Mouse (Mus musculus) neural tube, embryonic 15.5 days (tissue): ENCODE data around the gene Stxbp3. TPM values are rescaled to one million over a fixed set of nuclear protein-coding genes. Genes with fewer than 3 reads are reported as not detected.
"Not testable (repeated sequence)": the region's sequence is repeated elsewhere in the genome, so short reads cannot be mapped to it uniquely, and the experiment has no call there.

Experiments
- ATAC-seq: fragments of 200-750 bp; cut with Nextera tagmentation; 2 replicates; pipeline ENCODE4 v1.8.0; 2017; ENCODE audit warnings: mild to moderate bottlenecking, moderate TSS enrichment, moderate library complexity; ENCODE audit not compliant: low FRiP score
- H3K27ac ChIP-seq: fragments of 300-500 bp; sonication (generic); replicated peaks from 2 replicates; pipeline ENCODE4 v1.5.1; 2015; ENCODE audit warnings: mild to moderate bottlenecking, inconsistent platforms
- H3K27me3 ChIP-seq: fragments of 300-500 bp; sonication (generic); replicated peaks from 2 replicates; pipeline ENCODE4 v1.6.1; 2015; ENCODE audit warnings: inconsistent platforms
- H3K36me3 ChIP-seq: fragments of 300-500 bp; sonication (generic); 2 replicates; pipeline ENCODE4 v1.6.1; 2015; ENCODE audit warnings: inconsistent platforms
- H3K4me1 ChIP-seq: fragments of 300-500 bp; sonication (generic); 2 replicates; pipeline ENCODE4 v1.6.1; 2015; ENCODE audit warnings: inconsistent platforms
- H3K4me2 ChIP-seq: fragments of 300-500 bp; sonication (generic); 2 replicates; pipeline ENCODE4 v1.6.1; 2015; ENCODE audit warnings: inconsistent platforms, mild to moderate bottlenecking, moderate library complexity
- H3K4me3 ChIP-seq: fragments of 300-500 bp; sonication (generic); replicated peaks from 2 replicates; pipeline ENCODE4 v1.5.1; 2015; ENCODE audit warnings: mild to moderate bottlenecking, inconsistent platforms
- H3K9ac ChIP-seq: fragments of 300-500 bp; sonication (generic); replicated peaks from 2 replicates; pipeline ENCODE4 v1.6.1; 2015; ENCODE audit warnings: mild to moderate bottlenecking, inconsistent platforms
- H3K9me3 ChIP-seq: fragments of 300-500 bp; sonication (generic); replicated peaks from 2 replicates; pipeline ENCODE4 v1.6.1; 2016; ENCODE audit warnings: inconsistent platforms
- WGBS: fragments of 180-500 bp; shearing (Covaris S2); methylation state at CpG from one replicate; pipeline ENCODE4 v1.1.7; 2015; ENCODE audit warnings: mixed read lengths; 5-methylcytosine and 5-hydroxymethylcytosine counted together
- polyA plus RNA-seq: library from polyadenylated mRNA; unstranded; fragments of >200 nt; fragmentation: Nextera tagmentation; extraction: Ambion mirVana; gene quantifications from 2 replicates; pipeline ENCODE4 v1.2.1, GENCODE M21; 2015

Gene Stxbp3
- polyA plus RNA-seq, 1 experiment from 2014 or later = 14.0 TPM

DNA sequence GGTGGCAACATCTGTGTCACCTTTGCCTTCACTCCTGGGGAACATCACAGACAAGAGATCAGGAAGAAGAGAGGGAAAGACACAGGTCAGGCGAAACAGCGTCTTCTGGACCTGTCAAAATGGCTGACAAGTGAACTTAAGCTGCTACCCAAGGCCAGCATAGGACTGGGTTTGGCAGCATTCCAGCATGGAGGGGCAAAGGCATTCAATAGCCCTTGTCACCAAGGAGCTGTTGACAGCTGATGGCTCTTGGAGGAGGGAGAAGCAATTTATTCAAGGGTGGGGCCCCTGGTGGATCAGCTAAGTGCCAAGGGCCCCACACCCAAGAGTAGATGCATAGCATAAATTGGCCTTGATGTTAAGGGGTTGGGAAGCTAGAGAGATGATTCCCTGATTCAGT, 38.8 kb upstream of the Stxbp3 start:
- H3K4me3 ChIP-seq = no peak overlapping the region
- 88% methylated on average over 2 of the region's 2 CpGs for WGBS
- no peaks in the 10 kb centered on the region for H3K9me3 ChIP-seq
- no peaks in the 10 kb centered on the region for H3K36me3 ChIP-seq
- H3K27ac ChIP-seq = no peak overlapping the region
- H3K9ac ChIP-seq = no peak overlapping the region
- no peak for ATAC-seq
- peaks cover 16% of the 10 kb centered on the region for H3K4me1 ChIP-seq
- no peaks in the 10 kb centered on the region for H3K27me3 ChIP-seq
- H3K4me2 ChIP-seq = no peak overlapping the region

DNA sequence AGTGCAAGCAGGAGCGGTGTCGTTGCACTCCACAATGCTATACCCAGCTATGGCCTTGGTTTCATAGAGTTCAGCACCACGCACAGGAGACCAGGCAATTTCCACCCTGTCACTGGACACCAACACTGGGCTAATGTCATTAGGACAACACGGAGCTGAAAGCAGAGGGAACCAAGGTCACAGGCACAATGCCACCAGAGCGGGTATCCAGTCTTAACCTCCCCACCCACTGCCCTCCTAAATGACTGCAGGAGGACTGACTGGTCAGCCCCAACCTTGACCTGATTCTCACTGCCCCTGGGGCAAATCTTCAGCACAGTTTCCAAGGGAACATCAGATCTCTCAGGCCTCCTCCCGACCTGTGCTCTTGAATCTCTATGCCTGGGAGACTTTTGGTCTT, 30.3 kb upstream of the Stxbp3 start:
- Histone ChIP-seq H3K36me3 (no peaks in the 10 kb centered on the region), H3K9me3 (no peaks in the 10 kb centered on the region), H3K4me2 (no peak overlapping the region), H3K27ac (no peak overlapping the region), H3K27me3 (no peaks in the 10 kb centered on the region), H3K9ac (no peak overlapping the region), H3K4me3 (no peak overlapping the region), H3K4me1 (no peaks in the 10 kb centered on the region)
- ATAC-seq = no peak
- WGBS = 85% methylated on average over 6 of the region's 6 CpGs

- no peak for ATAC-seq
- WGBS = 91% methylated on average over 3 of the region's 3 CpGs
- Histone ChIP-seq H3K4me1 (no peaks in the 10 kb centered on the region), H3K27me3 (no peaks in the 10 kb centered on the region), H3K4me3 (no peak overlapping the region), H3K27ac (no peak overlapping the region), H3K4me2 (no peak overlapping the region), H3K9me3 (no peaks in the 10 kb centered on the region), H3K9ac (no peak overlapping the region), H3K36me3 (no peaks in the 10 kb centered on the region)
Measured at GRCm38 (mm10) chr3:108867449-108867848, 27.1 kb upstream of the Stxbp3 start.

GRCm38 (mm10) chr3:108865676-108866075, 25.4 kb upstream of the Stxbp3 start:
- Histone ChIP-seq H3K9ac (no peak overlapping the region), H3K27ac (no peak overlapping the region), H3K27me3 (no peaks in the 10 kb centered on the region), H3K4me2 (no peak overlapping the region), H3K9me3 (no peaks in the 10 kb centered on the region), H3K4me1 (no peaks in the 10 kb centered on the region), H3K4me3 (no peak overlapping the region), H3K36me3 (no peaks in the 10 kb centered on the region)
- ATAC-seq = no peak
- 88% methylated on average over 3 of the region's 3 CpGs for WGBS

DNA sequence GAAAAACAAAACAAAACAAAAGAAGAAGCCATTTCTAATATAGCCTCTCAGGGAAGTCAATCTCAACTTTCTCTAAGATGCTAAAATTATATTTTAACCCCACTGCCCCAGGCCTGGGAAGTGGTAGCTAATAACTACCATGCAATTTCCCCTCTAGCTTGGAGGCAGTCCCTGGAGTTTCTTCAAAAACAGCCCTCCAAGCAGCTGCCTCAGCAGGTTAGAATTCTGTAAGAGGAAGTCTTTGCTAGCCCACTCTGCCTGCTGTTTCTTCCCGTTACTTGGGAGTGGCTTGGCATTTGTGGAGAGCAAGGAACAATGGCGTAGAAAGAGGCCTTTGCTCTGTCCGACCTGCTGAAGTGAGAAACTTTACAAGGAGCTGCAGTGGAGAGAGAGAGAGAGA, 24.8 kb upstream of the Stxbp3 start:
- no peaks in the 10 kb centered on the region for H3K36me3 ChIP-seq
- H3K9me3 ChIP-seq = no peaks in the 10 kb centered on the region
- H3K27me3 ChIP-seq = no peaks in the 10 kb centered on the region
- H3K9ac ChIP-seq = no peak overlapping the region
- 47% methylated on average over 3 of the region's 3 CpGs for WGBS
- H3K4me2 ChIP-seq = no peak overlapping the region
- no peaks in the 10 kb centered on the region for H3K4me1 ChIP-seq
- H3K4me3 ChIP-seq = no peak overlapping the region
- H3K27ac ChIP-seq = no peak overlapping the region
- ATAC-seq = no peak

GRCm38 (mm10) chr3:108863091-108863490, 22.8 kb upstream of the Stxbp3 start:
- Histone ChIP-seq H3K4me2 (no peak overlapping the region), H3K27me3 (no peaks in the 10 kb centered on the region), H3K27ac (no peak overlapping the region), H3K4me1 (peaks cover 5% of the 10 kb centered on the region), H3K36me3 (no peaks in the 10 kb centered on the region), H3K9ac (no peak overlapping the region), H3K4me3 (no peak overlapping the region), H3K9me3 (no peaks in the 10 kb centered on the region)
- no peak for ATAC-seq
- WGBS = 86% methylated on average over 10 of the region's 10 CpGs

- H3K4me3 ChIP-seq, H3K36me3 ChIP-seq, H3K4me1 ChIP-seq, H3K27ac ChIP-seq, H3K27me3 ChIP-seq, H3K9me3 ChIP-seq, H3K9ac ChIP-seq, H3K4me2 ChIP-seq, ATAC-seq: not testable (repeated sequence)
- WGBS = 96% methylated on average over 4 of the region's 4 CpGs
Measured at GRCm38 (mm10) chr3:108862282-108862681, 22.0 kb upstream of the Stxbp3 start.

- Histone ChIP-seq H3K9me3 (no peaks in the 10 kb centered on the region), H3K9ac (no peak overlapping the region), H3K27ac (no peak overlapping the region), H3K4me1 (peaks cover 12% of the 10 kb centered on the region), H3K4me2 (no peak overlapping the region), H3K4me3 (no peak overlapping the region), H3K27me3 (no peaks in the 10 kb centered on the region), H3K36me3 (no peaks in the 10 kb centered on the region)
- 69% methylated on average over 2 of the region's 2 CpGs for WGBS
- ATAC-seq = no peak
Measured at GRCm38 (mm10) chr3:108860786-108861185, 20.5 kb upstream of the Stxbp3 start.

DNA sequence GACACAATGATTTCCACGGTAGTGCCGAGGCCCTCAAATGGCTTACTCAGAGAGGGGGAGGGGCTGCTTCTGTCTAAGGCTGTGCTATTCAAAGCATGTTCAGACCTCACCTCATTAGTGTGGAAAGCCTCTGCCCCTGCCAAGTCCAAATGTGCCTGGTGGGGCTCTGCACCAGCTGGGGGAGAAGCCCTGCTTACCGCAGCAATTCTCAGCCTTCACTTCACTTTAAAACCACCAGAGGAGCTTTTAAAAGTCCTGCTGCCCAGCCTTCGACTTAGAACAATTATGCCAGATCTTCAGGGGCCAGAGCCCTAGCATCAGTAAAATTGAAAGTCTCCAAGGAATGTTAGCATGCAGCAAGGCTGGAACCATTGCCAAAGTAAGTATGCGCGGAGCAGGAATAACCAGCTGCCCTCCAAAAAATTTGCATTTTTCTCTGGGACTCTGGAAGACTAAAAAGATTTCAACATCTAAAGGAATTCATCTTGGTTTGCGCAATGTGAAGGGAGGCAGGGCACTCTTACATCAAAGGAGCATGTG, 18.0 kb upstream of the Stxbp3 start:
- peak overlapping the region; percentile 54; the same call in 1 of the 2 replicates for H3K27ac ChIP-seq
- H3K27me3 ChIP-seq = no peaks in the 10 kb centered on the region
- H3K4me3 ChIP-seq = no peak overlapping the region
- no peaks in the 10 kb centered on the region for H3K9me3 ChIP-seq
- H3K4me2 ChIP-seq = peak overlapping the region; percentile 20
- WGBS = 22% methylated on average over 7 of the region's 7 CpGs
- peaks cover 20% of the 10 kb centered on the region for H3K4me1 ChIP-seq
- no peak overlapping the region for H3K9ac ChIP-seq
- no peaks in the 10 kb centered on the region for H3K36me3 ChIP-seq
- ATAC-seq = peak; percentile 70

- no peak overlapping the region for H3K4me3 ChIP-seq
- peaks cover 20% of the 10 kb centered on the region for H3K4me1 ChIP-seq
- H3K36me3 ChIP-seq = no peaks in the 10 kb centered on the region
- H3K27ac ChIP-seq = peak overlapping the region; percentile 54; the same call in 1 of the 2 replicates
- H3K9ac ChIP-seq = no peak overlapping the region
- 89% methylated on average over 1 of the region's 1 CpGs for WGBS
- peak overlapping the region; percentile 20; the same call in 1 of the 2 replicates for H3K4me2 ChIP-seq
- no peaks in the 10 kb centered on the region for H3K27me3 ChIP-seq
- H3K9me3 ChIP-seq = no peaks in the 10 kb centered on the region
- no peak; the same call in 1 of the 2 replicates for ATAC-seq
Measured at GRCm38 (mm10) chr3:108857714-108858113, 17.4 kb upstream of the Stxbp3 start.

DNA sequence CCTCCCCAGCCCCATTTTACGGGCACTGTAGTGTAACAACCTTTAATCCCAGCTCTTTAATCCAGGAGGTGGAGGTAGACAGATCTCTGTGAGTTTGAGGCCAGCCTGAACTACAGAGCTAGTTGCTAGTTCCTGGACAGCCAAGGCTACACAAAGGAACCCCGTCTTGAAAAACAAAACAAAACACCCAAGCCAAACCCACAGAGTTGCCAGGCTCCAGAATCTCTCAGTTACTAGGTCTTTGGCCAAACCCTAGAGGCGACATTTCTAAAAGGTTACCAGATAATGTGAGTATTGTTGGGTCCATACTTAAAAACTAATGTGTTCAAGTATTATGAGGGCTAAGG, 16.8 kb upstream of the Stxbp3 start:
- Histone ChIP-seq H3K27me3 (no peaks in the 10 kb centered on the region), H3K9ac (no peak overlapping the region), H3K9me3 (no peaks in the 10 kb centered on the region), H3K27ac (no peak overlapping the region), H3K4me3 (no peak overlapping the region), H3K4me1 (peaks cover 23% of the 10 kb centered on the region), H3K36me3 (no peaks in the 10 kb centered on the region), H3K4me2 (no peak overlapping the region)
- WGBS = 24% methylated on average over 3 of the region's 3 CpGs
- no peak for ATAC-seq

GRCm38 (mm10) chr3:108856386-108857123, 16.2 kb upstream of the Stxbp3 start:
- H3K4me3 ChIP-seq = no peak overlapping the region
- no peaks in the 10 kb centered on the region for H3K36me3 ChIP-seq
- H3K4me1 ChIP-seq = peaks cover 26% of the 10 kb centered on the region
- WGBS = 49% methylated on average over 8 of the region's 8 CpGs
- no peak overlapping the region for H3K27ac ChIP-seq
- H3K27me3 ChIP-seq = no peaks in the 10 kb centered on the region
- H3K9me3 ChIP-seq = no peaks in the 10 kb centered on the region
- no peak overlapping the region for H3K4me2 ChIP-seq
- no peak overlapping the region for H3K9ac ChIP-seq
- no peak for ATAC-seq
